Mouse (Mus musculus) frontal cortex, adult 2 months (tissue): ENCODE results near the gene 2310022B05Rik. TPM values are rescaled to one million over a fixed set of nuclear protein-coding genes. Genes with fewer than 3 reads are reported as not detected.

Source experiments
- DNase-seq, 2 experiments: peaks; one replicate each; pipeline ENCODE4 v3.0.0; 2022; ENCODE audit warnings: low spot score in 1 of 2; ENCODE audit errors: extremely low spot score in 1 of 2
- polyA plus RNA-seq: library from polyadenylated mRNA; depleted of rRNA; stranded (reverse); fragments of >200 nt; gene quantifications from 2 replicates; pipeline ENCODE4 v1.2.3, GENCODE M21; 2012; rRNA removed

Gene 2310022B05Rik
- polyA plus RNA-seq, 1 experiment: 62.4 TPM

DNA sequence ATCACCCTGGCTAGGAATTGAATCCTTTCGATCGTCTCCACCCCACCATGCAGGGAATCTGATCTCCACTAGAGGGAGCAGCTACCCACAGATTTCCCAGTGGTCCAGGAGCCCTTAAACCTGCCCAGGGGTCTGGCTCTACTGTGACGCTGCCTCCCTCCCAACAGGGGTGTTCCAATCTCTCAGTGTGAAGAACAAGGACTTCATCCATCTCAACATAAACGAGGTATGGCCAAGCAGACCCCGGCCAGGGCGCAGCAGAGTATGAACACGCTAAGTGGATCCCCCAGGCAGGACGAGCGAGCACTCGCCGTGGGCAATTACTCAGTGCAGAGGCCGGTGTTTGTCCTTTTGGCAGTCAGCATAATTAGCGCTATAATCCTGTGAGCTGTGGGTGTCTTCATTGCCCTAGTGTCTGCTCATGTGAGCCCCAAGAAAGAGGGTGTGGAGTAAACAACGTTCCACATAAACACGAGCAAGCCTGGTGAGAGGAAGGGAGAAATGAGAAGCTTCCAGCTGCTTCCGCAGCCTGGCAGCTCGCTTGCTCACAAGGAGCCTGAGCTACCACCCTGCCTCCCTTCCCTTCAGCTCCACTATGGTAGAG, 45.8 kb downstream of the 2310022B05Rik start:
- DNase-seq: peak; percentile 64 to 95

DNA sequence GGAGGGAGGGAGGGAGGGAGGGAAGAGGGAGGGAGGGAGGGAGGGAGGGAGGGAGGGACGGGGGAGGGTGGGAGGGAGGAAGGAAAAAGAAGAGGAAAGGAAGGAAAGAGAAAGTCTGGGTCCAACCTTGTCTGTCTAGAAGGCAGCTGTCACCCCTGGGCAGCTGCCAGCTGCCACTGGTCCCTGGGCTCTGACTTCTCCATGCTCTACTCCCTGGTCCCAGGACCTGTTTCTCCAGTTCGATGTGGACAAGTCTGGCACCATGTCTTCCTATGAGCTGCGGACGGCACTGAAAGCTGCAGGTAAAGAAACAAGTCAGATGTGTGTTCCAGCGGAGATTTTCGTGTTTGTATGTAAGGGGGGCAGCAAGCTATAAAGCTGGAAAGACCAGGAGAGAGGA, 48.8 kb downstream of the 2310022B05Rik start:
- DNase-seq: no peak

DNA sequence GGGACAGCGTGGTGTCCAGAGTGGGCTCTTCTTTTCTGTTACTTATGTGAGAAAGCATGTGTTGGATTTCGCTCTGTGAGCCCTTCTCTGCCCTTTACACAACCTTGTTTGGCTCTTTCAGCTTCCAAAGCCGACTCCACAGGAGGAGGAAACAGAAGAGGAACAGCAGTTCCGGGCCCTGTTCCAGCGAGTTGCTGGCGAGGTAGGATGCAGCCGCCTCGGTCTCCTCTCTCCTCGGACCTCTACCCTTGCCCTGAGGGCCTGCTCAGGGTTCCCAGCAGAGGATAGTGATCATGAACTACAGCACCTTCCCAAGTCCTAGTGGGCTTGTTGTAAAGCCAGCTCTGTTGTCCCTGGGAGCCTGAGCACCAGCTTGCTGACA, 54.2 kb downstream of the 2310022B05Rik start:
- no peak for DNase-seq

DNA sequence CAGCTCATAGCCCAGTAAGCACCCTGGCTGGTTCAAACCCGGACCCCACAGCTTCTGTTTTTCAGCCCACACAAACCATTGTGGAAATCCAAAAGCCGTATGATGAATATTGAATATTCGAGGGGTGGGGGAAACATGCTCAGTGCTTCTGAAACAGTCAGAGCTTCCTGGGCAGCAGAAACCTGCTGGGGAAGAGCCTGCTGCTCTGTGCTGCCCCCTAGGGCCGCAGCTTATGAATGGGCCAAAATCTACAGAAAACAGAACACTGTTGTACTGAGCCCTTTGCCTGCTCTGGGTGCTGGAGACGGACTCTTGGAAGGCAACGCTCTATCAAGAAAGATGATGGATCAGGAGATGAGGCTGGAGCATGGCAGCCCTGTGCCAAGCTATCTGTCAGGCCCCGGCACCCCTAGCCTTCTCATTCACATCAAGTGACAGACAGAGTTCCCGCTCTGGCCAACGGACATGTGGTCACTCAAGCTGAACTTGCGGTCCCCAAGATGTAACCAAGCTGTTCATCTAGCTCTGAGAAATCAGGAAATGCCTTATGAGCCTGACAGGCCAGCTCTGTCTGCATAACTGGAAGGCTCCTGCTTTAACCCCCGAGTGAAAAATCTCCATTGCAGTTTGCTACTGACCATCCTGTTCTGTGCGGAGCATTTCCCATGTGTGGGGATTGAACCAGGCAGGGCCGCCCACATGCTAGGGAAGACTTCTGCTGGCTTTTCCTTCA, 54.8 kb downstream of the 2310022B05Rik start:
- DNase-seq: peak in 1 of 2 experiments; percentile 39

DNA sequence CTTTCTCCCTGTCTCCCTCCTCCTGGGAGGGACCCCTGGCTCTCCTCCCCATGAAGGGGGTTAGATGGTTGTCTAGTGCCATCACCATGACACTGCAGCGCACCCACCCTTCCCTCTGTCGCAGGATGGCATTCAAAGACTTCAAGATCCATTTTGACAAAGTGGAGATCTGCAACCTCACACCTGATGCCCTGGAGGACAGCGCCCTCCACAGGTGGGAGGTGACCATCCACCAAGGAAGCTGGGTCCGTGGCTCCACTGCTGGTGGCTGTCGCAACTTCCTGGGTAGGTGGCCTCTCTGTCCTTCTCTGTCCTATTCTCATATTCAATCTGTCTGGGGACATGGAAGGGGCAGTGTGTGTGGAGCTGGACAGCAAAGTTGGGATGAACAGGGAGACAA, 59.1 kb downstream of the 2310022B05Rik start:
- no peak for DNase-seq

DNA sequence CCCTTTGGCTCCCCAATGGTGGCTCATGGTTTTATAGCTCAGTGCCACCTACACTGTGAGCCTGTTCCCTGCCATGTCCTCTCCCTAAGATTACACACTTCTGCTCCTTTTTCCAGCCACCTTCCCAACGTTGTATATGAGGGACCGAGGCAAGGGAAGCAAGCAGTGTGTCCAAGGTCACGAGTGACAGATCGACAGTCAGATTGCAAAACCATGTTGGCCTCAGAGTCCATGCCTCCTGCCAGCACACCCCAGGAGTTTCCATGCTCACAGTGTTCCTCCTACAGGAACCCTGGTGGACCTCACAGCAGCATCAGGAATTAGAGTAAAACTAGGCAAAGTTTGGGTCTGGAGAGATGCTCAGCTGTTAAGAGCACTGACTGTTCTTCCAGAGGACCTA, 73.8 kb downstream of the 2310022B05Rik start:
- DNase-seq: no peak

DNA sequence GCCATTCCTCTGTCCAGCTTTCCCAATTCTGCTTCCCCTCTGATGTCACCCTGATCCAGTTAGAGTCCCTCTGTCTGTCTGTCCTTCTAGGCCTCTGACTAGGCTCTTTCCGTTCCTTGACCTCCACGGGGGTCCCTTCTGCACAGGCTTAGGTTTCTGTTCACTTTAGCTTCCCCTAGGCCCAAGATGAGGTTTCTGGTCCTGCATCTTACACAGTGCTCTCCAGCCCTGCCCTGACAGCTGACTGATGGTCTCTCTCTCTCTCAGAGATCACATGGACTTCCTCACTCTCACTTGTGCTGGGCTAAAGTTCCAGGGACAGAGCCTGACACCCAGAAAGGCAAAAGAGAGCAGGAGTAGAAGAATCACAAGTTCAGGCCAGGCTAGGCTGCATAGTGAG, 76.6 kb downstream of the 2310022B05Rik start:
- no peak for DNase-seq

Other genes with a start within 250 kb of the 2310022B05Rik start
- gene Pgbd5, start 223.7 kb downstream of the 2310022B05Rik start, polyA plus RNA-seq: 150 and 161 TPM in 2 replicates
- 26.0 and 28.9 TPM in 2 replicates for gene Cog2, start 142.6 kb downstream of the 2310022B05Rik start, polyA plus RNA-seq
- 18.1 and 20.1 TPM in 2 replicates for gene Agt, start 93.7 kb downstream of the 2310022B05Rik start, polyA plus RNA-seq
- gene Capn9, start 87.3 kb downstream of the 2310022B05Rik start, polyA plus RNA-seq: 0.06 and 0.11 TPM in 2 replicates
- gene Ttc13, start 58.6 kb upstream of the 2310022B05Rik start, polyA plus RNA-seq: 40.7 and 44.3 TPM in 2 replicates
- 20.9 and 22.1 TPM in 2 replicates for gene Arv1, start 58.8 kb upstream of the 2310022B05Rik start, polyA plus RNA-seq
- gene Fam89a, start 88.5 kb upstream of the 2310022B05Rik start, polyA plus RNA-seq: 1.6 and 1.7 TPM in 2 replicates
- gene Trim67, start 129.7 kb upstream of the 2310022B05Rik start, polyA plus RNA-seq: 5.2 and 5.3 TPM in 2 replicates
- 102 and 103 TPM in 2 replicates for gene Gnpat, start 199.7 kb upstream of the 2310022B05Rik start, polyA plus RNA-seq
- gene 2810004N23Rik, start 199.8 kb upstream of the 2310022B05Rik start, polyA plus RNA-seq: 17.2 and 18.1 TPM in 2 replicates
- 15.0 and 17.3 TPM in 2 replicates for gene Exoc8, start 234.3 kb upstream of the 2310022B05Rik start, polyA plus RNA-seq
- 17.3 and 18.0 TPM in 2 replicates for gene Sprtn, start 234.5 kb upstream of the 2310022B05Rik start, polyA plus RNA-seq